Mouse (Mus musculus) T-helper 2 cell (primary cell): Measurements from ENCODE around the gene Uchl3.

Source experiments
- in situ Hi-C: fragments of 300-600 bp; cut with MboI, MseI; formaldehyde crosslinking; loops from one replicate; pipeline ENCODE4 v1.15.1; 2025; ENCODE audit warnings: high pct_unique_total_duplicates

The Uchl3 gene

DNA sequence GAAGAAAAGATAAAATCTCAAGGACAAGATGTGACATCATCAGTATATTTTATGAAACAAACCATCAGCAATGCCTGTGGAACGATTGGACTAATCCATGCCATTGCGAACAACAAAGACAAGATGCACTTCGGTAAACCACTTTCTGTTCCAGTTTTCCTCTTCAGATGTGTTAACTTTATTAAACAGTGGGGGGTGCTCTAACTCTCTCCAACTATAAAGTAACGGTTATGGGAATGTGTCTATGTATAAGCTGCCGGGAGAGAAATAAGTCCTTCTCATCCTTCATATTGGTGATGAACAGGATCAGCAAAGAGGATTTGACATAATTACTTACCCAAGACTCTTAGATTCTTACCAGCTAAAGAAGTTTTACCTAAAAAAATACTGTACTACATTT is 12.8 kb downstream of the Uchl3 start:
- in situ Hi-C loops = no loop called here

DNA sequence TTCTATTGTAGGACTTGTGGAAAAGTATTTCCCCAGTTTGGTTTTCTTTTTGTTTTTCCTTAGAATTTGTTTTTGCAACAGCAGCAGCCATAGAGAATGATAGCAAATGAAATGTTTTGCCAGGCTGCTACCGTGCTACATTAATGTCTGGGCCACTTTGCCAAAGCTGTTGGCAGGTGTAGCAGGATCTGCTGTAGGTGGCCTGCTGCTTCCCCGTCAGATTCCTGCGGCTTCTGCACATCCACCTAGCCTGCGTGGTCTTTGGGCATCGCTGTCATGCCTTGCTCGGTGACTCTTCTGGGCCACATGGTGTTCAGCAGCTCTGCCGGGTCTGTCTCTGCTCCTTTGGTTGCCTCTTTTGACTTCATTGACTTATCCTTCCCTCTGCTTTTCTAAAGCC is 14.9 kb downstream of the Uchl3 start:
- in situ Hi-C loops = no loop called here

DNA sequence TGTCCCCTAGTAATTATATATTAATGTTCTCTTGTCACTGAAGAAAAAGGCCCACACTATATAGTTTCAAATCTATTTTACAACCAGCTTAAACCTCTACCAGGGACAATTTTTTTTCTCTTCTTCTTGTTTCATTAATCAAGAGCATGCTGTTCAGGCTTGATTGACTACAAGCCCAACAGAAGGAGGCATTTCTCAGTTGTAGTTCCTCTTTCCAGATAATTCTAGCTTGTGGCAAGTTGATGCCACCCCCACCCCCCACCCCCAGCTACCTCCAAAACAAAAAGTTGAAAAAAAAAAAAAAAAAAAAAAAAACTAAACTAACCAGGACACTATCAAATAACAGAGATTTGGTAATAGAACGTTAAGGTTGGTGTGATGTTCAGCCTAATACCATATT is 18.5 kb downstream of the Uchl3 start:
- in situ Hi-C loops = no loop called here

- in situ Hi-C loops = no loop called here
Observed at GRCm38 (mm10) chr14:101687696-101688095, 33.9 kb downstream of the Uchl3 start.

DNA sequence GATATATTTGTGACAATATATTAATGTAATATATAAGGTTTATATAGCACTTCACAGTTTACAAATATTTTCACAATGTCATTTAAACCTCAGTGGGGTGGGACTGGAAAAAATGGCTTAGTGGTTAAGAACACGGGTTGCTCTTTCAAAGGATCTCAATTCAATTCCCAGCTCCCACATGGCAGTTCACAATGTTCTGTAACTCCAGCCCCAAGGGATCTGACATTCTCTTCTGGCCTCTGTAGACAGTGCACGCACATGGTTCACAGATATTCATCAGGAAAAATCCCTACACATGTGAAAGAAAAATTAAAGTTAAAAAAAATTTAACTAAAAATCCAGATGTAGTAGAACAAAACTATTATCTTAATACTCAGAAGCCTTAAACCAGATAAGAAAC is 34.6 kb downstream of the Uchl3 start:
- in situ Hi-C loops = no loop called here

DNA sequence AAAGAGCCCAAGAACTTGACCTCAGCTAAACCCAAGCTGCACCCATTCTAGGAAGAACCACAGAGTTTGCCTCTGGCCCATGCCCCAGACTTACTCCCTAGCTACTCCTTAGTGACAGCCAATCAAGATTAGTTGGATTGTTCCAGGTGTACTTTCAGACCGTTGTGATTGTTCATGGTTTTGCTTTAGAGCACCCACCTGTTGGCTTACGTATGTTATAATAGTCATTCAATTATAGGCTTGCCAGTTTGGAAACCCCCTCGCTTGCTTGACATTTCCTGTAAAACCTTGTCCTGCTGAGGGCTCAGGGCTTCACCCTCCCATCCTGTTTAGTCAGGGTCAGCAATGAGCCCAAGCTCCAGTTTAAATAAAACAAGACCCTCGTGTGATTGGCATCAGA is 50.7 kb downstream of the Uchl3 start:
- in situ Hi-C loops = no loop called here

DNA sequence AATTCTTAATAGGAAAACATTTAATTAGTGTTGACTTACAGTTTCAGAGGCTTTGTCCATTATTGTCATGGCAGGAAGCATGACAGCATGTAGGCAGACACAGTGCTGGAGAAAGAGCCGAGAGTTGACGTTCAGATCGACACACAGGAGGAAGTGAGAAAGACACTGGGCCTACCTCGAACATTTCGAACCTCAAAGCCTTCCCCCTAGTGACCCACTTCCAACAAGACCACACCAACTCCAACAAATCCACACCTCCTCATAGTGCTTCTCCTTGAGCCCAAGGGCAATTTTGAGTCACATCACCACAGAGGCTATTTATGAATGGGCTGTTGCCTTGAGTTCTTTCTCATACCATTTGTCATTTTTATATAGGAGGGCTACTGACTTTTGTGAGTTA is 53.3 kb downstream of the Uchl3 start:
- in situ Hi-C loops = no loop called here

DNA sequence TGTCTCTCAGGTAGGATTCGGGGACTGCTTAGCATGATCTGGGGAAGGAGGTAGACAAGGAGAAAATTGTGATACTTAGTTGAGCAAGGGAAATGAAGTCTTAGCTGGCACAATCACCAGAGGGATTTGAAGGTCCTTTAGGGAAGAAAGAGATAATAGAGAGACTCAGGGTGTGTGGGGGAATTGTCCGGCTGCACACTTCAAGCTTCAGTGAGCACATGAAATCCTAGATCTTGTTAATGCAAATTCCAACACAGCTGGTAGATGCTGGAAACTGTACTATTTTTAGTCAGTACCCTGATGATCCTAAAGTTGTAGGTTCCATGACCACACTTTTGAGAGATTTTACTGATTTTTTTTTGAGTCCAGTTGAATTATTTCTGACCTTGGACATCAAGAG is 60.6 kb downstream of the Uchl3 start:
- in situ Hi-C loops = loop anchor here (10.0 kb wide), 1 partner anchor 1290 kb away; no protein-coding TSS in a partner anchor

DNA sequence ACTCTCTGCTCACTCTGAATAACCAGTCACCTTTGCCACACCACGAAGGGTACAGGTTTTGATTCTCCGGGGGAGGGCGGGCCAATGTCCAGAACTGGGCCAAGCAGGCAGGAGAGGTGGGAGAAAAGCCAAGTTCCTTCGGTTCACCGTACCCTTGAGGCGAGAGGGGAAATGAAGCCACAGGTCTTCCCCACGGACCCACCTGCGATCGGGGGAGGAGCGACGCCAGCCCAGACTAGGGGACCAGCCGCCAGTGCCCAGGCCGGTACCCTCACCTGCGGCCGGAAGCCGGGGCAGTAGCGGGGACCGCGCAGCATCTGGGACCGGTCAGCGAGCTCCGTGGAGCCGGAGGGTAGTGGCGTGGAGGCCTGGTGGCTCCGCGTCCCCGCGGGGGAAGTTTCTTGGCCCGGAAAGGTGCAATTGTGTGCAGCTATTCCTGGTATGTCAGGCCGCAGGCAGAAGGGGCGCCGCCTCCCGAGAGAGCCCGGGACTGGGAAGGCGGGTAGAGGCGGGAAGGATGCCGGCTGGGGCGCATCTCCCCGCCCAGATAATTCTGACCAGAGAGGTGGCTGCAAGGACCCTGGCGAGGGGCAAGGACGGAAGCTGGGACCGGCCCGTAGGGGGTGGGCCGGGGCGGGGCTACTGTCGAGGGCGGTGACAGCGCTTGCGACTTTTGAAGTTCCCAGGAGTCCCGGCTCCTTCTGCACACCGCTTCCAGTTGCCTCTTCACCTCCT is 75.6 kb downstream of the Uchl3 start, which contains the start of the genes Gm9922 and Lmo7:
Gm9922 (minus strand) TSS at position 578 of the 735 bp plus-strand sequence.
Lmo7 (plus strand) TSS at position 721 of the 735 bp plus-strand sequence.
- in situ Hi-C loops = no loop called here

DNA sequence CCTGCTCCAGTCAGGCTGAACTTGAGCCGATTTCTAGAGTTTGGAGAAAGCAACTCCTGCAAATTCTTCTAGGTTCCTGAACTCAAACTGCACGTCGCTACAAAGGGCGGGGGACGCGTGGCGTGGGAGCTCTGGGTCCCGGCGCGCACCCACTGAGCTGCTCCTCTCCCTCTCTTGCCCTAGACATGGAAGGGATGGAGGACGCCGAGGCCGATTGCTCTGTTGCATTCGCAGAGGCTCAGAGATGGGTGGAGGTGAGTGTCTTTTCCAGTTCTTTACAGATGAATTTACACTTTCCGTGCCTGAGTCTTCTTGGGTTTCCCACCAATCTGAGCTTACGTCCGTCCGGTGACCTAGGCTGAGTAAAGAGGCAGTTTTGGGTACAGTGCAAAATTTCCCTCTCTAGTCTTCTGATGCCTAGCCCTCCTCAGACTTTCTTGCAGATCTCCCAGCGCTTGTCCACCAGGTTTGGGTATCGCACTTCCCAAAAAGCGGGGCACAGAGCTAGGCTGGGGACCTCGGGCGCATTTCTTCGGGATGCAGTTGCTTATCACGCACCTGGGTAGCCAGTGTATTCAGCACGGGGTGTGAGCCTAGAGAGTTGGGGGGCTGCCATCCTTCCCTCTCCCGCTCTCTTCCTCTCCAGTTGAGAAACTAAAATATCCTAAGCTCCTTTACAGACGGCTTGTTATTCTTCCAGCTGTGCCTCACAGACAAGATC is 76.4 kb downstream of the Uchl3 start:
- in situ Hi-C loops = no loop called here

- in situ Hi-C loops = no loop called here
Observed at GRCm38 (mm10) chr14:101733542-101734303, 80.0 kb downstream of the Uchl3 start.

- in situ Hi-C loops = no loop called here
Observed at GRCm38 (mm10) chr14:101737501-101737900, 83.7 kb downstream of the Uchl3 start.
